Mouse (Mus musculus) liver, embryonic 16.5 days (tissue): ENCODE results near the gene Tacc2. TPM values are rescaled to one million over a fixed set of nuclear protein-coding genes. Genes with fewer than 3 reads are reported as not detected.
"Not testable (repeated sequence)": the region's sequence is repeated elsewhere in the genome, so short reads cannot be mapped to it uniquely, and the experiment has no call there.

ENCODE experiments used
- ATAC-seq: fragments of 200-750 bp; cut with Nextera tagmentation; 2 replicates; pipeline ENCODE4 v1.8.0; 2017; ENCODE audit warnings: low read depth, mild to moderate bottlenecking, moderate number of reproducible peaks, moderate library complexity
- H3K27ac ChIP-seq: fragments of 300-500 bp; sonication (generic); 2 replicates; pipeline ENCODE4 v1.5.1; 2014; ENCODE audit warnings: mild to moderate bottlenecking, low read length
- H3K27me3 ChIP-seq: fragments of 300-500 bp; sonication (generic); 2 replicates; pipeline ENCODE4 v1.6.1; 2014; ENCODE audit warnings: low read depth, low read length, mixed read lengths; ENCODE audit not compliant: control insufficient read depth, insufficient read depth
- H3K36me3 ChIP-seq: fragments of 300-500 bp; sonication (generic); 2 replicates; pipeline ENCODE4 v1.6.1; 2014; ENCODE audit warnings: mild to moderate bottlenecking; ENCODE audit not compliant: control insufficient read depth, insufficient read depth
- H3K4me1 ChIP-seq: fragments of 300-500 bp; sonication (generic); 2 replicates; pipeline ENCODE4 v1.6.1; 2014; ENCODE audit warnings: low read depth, low read length, mixed read lengths; ENCODE audit not compliant: control insufficient read depth
- H3K4me2 ChIP-seq: fragments of 300-500 bp; sonication (generic); 2 replicates; pipeline ENCODE4 v1.6.1; 2014; ENCODE audit warnings: low read depth, low read length, mixed read lengths
- H3K4me3 ChIP-seq: fragments of 300-500 bp; sonication (generic); 2 replicates; pipeline ENCODE4 v1.5.1; 2014; ENCODE audit warnings: low read depth, mild to moderate bottlenecking, low read length
- H3K9ac ChIP-seq: fragments of 300-500 bp; sonication (generic); 2 replicates; pipeline ENCODE4 v1.6.1; 2014; ENCODE audit warnings: low read depth, low read length
- H3K9me3 ChIP-seq: fragments of 300-500 bp; sonication (generic); replicated peaks from 2 replicates; pipeline ENCODE4 v1.6.1; 2016; ENCODE audit warnings: low read length; ENCODE audit not compliant: control insufficient read depth
- WGBS: fragments of 180-500 bp; shearing (Covaris S2); extraction: QIAGEN DNeasy Blood & Tissue Kit; methylation state at CpG from one replicate; pipeline ENCODE4 v1.1.7; 2014; ENCODE audit not compliant: insufficient replicate concordance; 5-methylcytosine and 5-hydroxymethylcytosine counted together
- polyA plus RNA-seq: library from polyadenylated mRNA; unstranded; fragments of >200 nt; fragmentation: Nextera tagmentation; extraction: Ambion mirVana; gene quantifications from 2 replicates; pipeline ENCODE4 v1.2.1, GENCODE M21; 2015

Gene Tacc2
- polyA plus RNA-seq, 1 experiment from 2014 or later, result 3.3 TPM

- H3K27ac ChIP-seq, result no peak overlapping the region
- no peak overlapping the region for H3K9ac ChIP-seq
- no peak for ATAC-seq
- H3K27me3 ChIP-seq, result no peaks in the 10 kb centered on the region
- H3K36me3 ChIP-seq, result no peaks in the 10 kb centered on the region
- no peak overlapping the region for H3K4me3 ChIP-seq
- 65% methylated on average over 2 of the region's 2 CpGs for WGBS
- H3K4me2 ChIP-seq, result no peak overlapping the region
- H3K9me3 ChIP-seq, result no peaks in the 10 kb centered on the region
- no peaks in the 10 kb centered on the region; the same call in none of the 2 replicates for H3K4me1 ChIP-seq
Measured at GRCm38 (mm10) chr7:130578066-130578465, 828 bp downstream of the Tacc2 start.

GRCm38 (mm10) chr7:130578607-130579006, 1.4 kb downstream of the Tacc2 start:
- H3K36me3 ChIP-seq, result no peaks in the 10 kb centered on the region
- no peaks in the 10 kb centered on the region; the same call in none of the 2 replicates for H3K4me1 ChIP-seq
- no peak overlapping the region for H3K4me3 ChIP-seq
- no peak overlapping the region for H3K4me2 ChIP-seq
- ATAC-seq, result no peak
- H3K9me3 ChIP-seq, result no peaks in the 10 kb centered on the region
- H3K27ac ChIP-seq, result no peak overlapping the region
- no peaks in the 10 kb centered on the region for H3K27me3 ChIP-seq
- WGBS, result 72% methylated on average over 5 of the region's 5 CpGs
- H3K9ac ChIP-seq, result no peak overlapping the region

- no peaks in the 10 kb centered on the region for H3K36me3 ChIP-seq
- H3K4me1 ChIP-seq, result no peaks in the 10 kb centered on the region
- no peaks in the 10 kb centered on the region for H3K9me3 ChIP-seq
- H3K27ac ChIP-seq, result no peak overlapping the region
- WGBS, result 61% methylated on average over 2 of the region's 2 CpGs
- H3K4me2 ChIP-seq, result no peak overlapping the region
- H3K9ac ChIP-seq, result no peak overlapping the region
- H3K4me3 ChIP-seq, result no peak overlapping the region
- ATAC-seq, result no peak
- H3K27me3 ChIP-seq, result no peaks in the 10 kb centered on the region
Measured at GRCm38 (mm10) chr7:130586521-130587072, 9.4 kb downstream of the Tacc2 start.

GRCm38 (mm10) chr7:130590081-130590828, 13.0 kb downstream of the Tacc2 start:
- Histone ChIP-seq H3K9ac (no peak overlapping the region), H3K27me3 (no peaks in the 10 kb centered on the region), H3K27ac (no peak overlapping the region), H3K4me2 (no peak overlapping the region), H3K9me3 (no peaks in the 10 kb centered on the region), H3K36me3 (no peaks in the 10 kb centered on the region), H3K4me3 (no peak overlapping the region), H3K4me1 (no peaks in the 10 kb centered on the region)
- no peak for ATAC-seq
- WGBS, result 61% methylated on average over 13 of the region's 13 CpGs

GRCm38 (mm10) chr7:130590845-130591437, 13.7 kb downstream of the Tacc2 start:
- Histone ChIP-seq H3K4me3 (no peak overlapping the region), H3K27ac (no peak overlapping the region), H3K9ac (no peak overlapping the region), H3K4me1 (no peaks in the 10 kb centered on the region), H3K9me3 (no peaks in the 10 kb centered on the region), H3K4me2 (no peak overlapping the region), H3K36me3 (no peaks in the 10 kb centered on the region), H3K27me3 (no peaks in the 10 kb centered on the region)
- 41% methylated on average over 8 of the region's 8 CpGs for WGBS
- ATAC-seq, result no peak

GRCm38 (mm10) chr7:130592975-130593374, 15.7 kb downstream of the Tacc2 start:
- not testable (repeated sequence) for H3K27me3 ChIP-seq, H3K36me3 ChIP-seq, H3K4me3 ChIP-seq, H3K9me3 ChIP-seq, H3K9ac ChIP-seq, H3K4me2 ChIP-seq, H3K27ac ChIP-seq, H3K4me1 ChIP-seq
- ATAC-seq, result peak; percentile 47
- WGBS, result no CpG with 5 or more reads among the region's 11 CpGs

- not testable (repeated sequence) for H3K4me1 ChIP-seq, ATAC-seq, H3K36me3 ChIP-seq, H3K4me2 ChIP-seq, H3K27ac ChIP-seq, H3K9me3 ChIP-seq, H3K27me3 ChIP-seq, H3K4me3 ChIP-seq, H3K9ac ChIP-seq
- 59% methylated on average over 6 of the region's 11 CpGs for WGBS
Measured at GRCm38 (mm10) chr7:130593375-130594239, 16.4 kb downstream of the Tacc2 start.

- H3K9ac ChIP-seq, H3K27ac ChIP-seq, H3K27me3 ChIP-seq, H3K36me3 ChIP-seq, H3K4me1 ChIP-seq, H3K4me3 ChIP-seq, H3K4me2 ChIP-seq, H3K9me3 ChIP-seq: not testable (repeated sequence)
- peak; percentile 52 for ATAC-seq
- WGBS, result 31% methylated on average over 9 of the region's 19 CpGs
Measured at GRCm38 (mm10) chr7:130596079-130596855, 19.0 kb downstream of the Tacc2 start.
